Mouse (Mus musculus) cerebellum, adult 11 months (tissue): Measurements from ENCODE around the gene Cltc.
"Not testable (repeated sequence)": the region's sequence is repeated elsewhere in the genome, so short reads cannot be mapped to it uniquely, and the experiment has no call there.

Experiments used
- DNase-seq: peaks from one replicate; pipeline ENCODE4 v3.0.0; 2022

The Cltc gene

DNA sequence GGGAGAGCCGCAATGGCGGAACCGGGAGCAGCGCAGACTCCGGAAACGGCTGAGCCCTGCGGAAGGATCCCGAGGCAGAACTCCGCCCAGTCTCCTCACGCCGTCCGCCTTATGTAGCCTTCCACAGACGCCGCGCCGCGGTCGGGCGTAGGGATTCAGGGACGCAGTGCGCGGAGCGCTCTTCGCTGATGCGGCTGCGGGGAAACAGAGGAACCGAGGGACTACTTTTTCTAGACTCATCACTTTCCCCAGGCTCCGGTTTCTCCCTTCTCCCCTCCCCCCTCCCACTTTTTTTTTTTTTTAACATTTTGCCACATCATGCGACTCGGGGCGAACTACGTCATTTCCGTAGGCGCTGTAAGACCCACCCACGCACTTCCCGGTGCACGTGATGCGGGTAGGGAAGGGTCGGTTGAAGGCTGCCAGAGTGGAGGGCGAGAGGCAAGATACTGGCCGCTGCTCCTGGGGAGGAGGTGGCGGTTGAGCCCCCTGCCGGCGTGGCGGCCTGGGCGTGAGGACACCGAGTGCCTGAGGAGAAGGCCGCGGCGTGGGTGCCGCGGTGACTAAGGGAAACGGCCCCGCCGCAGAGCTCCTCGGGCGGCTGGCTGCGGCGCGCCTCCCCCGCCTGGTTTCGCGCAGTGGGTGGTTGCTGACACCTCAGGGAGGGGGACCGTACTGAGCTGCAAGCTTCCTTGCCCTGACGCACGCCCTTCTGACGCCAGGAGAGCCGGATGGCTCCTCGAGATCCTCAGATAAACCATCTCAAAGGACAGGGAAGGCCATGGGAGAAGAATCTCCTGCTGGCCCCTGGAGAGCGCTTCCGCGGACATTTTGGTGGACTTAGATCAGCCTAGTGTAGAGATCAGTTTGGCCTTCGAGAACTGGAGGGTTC is at the start of gene Cltc:
Gene Cltc (minus strand): TSS at position 86 of the 892 bp plus-strand sequence.
- peak; percentile 96 for DNase-seq

DNA sequence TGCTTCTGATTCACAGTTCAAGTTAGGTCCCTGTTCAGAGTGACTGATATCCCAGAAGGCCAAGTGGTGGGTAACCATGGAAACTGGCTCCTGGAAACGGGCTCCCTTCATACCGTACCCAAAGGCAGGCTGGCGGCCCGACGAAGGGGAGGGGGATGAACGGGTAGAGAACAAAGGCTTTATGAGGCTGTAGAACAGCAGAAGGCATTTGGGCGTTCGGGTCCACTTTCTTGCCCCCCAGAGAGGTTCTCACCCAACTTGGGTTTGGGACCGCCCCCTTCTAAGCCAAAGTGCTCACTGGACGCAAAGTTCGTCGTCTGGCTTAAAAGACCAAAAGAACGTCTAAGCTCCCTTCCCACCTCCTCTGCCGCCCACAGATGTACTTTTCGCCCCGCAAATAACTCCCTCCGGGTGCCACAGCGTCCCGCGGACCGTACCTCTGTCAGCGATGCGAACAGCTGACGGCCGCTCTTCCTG is 49.7 kb upstream of the Cltc start:
- peak; percentile 34 for DNase-seq

- DNase-seq: no peak
Observed at GRCm38 (mm10) chr11:86794161-86794560, 36.8 kb upstream of the Cltc start.

GRCm38 (mm10) chr11:86787436-86787835 is 30.1 kb upstream of the Cltc start:
- not testable (repeated sequence) for DNase-seq

DNA sequence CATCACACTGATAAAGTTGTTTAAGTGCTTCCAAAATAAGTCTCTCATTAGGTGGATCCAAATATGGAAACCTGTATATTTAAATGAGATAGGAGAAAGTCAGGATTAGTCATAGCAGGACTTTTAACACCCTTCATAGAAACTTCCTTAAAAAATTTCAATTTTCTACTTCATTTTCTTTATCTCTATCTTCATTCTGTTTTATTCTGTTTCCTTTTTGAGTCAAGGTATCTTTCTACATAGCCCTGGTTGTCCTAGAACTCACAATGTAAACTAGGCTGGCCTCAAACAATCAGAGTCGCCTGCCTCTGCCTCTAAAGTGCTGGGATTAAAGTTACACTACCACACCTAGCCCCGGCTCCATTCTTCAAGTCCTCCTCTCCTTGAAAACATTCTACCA is 28.4 kb upstream of the Cltc start:
- no peak for DNase-seq

GRCm38 (mm10) chr11:86769884-86770283 is 12.5 kb upstream of the Cltc start:
- no peak for DNase-seq

- DNase-seq: no peak
Observed at GRCm38 (mm10) chr11:86764501-86764900, 7.1 kb upstream of the Cltc start.

DNA sequence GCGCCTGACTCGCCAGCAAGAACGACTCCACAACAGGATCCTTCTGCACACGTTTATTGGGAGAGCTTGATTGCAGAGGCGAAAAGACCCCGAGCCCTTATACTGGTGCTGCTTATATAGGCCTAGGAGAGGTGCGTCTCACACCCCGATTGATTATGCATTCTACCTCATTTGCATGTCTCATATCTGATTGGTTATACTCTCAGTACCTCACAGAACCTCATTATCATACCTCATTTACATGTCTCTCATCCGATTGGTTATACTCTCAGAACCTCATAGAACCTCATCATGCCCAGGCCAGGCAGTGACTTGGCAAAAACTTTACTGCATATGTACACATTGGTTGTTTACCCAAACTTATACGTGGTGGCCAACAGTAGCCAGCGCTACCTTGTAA is 5.8 kb upstream of the Cltc start:
- DNase-seq: not testable (repeated sequence)

DNA sequence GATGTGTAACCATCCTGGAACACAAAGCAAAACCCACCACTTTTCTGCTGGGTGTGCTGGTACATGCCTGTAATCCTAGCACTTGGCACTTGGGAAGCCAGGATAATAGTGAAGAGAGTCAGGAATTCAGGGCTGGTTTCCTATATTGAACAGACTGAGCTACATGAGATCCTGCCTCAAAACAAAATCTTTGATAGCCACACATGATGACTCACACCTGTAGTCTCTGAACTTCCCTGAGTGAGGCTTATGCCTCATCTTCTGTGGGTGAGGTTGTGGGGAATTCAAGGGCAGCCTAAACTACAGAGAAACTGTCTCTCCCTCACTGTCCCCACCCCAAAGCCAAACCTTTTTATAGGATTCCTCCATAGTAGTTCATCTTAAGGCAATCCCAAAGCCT is 3.0 kb upstream of the Cltc start:
- no peak for DNase-seq

DNA sequence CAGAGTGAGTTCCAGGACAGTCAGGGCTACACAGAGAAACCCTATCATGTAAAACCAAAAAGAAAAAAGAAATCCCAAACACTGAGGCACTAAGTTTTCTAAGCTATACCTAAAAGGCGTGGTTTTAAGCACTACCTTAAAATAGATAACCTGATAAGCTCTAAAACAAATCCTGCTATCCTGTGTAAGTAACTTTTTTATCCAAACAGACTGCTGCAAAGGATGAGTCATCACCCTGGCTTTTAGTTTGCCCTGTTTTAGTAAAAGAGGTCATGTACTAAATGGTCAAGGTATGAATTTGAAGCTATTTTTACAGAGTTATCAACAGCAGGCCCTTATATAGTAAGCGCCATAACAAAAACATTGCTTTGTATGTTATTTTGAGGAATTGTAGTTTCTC is 2.5 kb upstream of the Cltc start:
- no peak for DNase-seq

GRCm38 (mm10) chr11:86759226-86759625 is 1.9 kb upstream of the Cltc start:
- no peak for DNase-seq

- DNase-seq: no peak
Observed at GRCm38 (mm10) chr11:86758559-86758958, 1.2 kb upstream of the Cltc start.

GRCm38 (mm10) chr11:86757142-86757479 is 254 bp downstream of the Cltc start:
- DNase-seq: no peak

DNA sequence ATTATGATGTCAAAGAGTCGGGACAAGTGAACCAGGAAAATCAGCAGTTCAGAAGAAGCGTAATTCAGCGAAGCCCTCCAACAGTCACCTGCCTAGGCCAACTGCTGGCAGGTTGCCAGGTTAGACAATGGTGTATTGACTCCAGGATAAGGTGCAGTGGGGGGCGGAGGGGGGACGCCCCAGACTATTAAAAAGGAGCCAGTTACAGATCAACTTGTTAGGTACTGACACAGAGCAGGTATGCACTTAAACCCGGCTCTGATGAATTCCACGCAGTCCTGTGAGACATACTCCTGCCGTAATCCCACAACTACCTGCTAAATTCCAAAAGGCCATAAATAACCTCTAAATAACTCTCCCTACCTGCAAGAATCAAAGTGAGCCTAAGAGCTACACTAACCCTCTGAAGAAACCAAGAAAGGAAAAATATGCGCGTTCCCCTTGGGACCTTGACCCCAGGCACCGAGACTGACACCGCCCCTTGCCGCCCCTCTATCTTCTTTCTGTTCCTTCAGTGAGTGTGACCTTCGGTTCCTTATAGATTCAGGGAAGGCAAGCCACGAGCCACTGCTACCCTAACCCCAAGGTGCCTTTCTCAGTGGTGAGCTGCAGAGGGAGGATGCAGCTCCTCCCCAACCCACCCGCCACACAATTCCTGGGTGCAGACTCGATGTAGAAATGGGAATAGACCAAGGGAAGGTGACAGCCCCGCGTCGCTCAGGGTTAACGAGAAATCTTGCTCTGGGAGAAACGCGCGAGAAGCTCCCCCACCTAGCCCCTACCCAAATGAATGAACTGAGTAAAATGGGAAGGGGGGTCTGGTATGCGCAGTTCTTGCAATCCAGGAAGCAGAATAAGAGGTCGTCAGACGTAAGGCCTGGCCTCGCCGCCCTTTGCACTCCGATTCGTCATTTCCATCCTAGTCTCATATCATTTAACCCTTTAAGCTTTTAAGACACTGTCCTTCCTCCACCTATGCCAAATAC is 916 bp downstream of the Cltc start:
- peak; percentile 51 for DNase-seq

- no peak for DNase-seq
Observed at GRCm38 (mm10) chr11:86752404-86752803, 5.0 kb downstream of the Cltc start.

GRCm38 (mm10) chr11:86751010-86751409 is 6.4 kb downstream of the Cltc start:
- no peak for DNase-seq

DNA sequence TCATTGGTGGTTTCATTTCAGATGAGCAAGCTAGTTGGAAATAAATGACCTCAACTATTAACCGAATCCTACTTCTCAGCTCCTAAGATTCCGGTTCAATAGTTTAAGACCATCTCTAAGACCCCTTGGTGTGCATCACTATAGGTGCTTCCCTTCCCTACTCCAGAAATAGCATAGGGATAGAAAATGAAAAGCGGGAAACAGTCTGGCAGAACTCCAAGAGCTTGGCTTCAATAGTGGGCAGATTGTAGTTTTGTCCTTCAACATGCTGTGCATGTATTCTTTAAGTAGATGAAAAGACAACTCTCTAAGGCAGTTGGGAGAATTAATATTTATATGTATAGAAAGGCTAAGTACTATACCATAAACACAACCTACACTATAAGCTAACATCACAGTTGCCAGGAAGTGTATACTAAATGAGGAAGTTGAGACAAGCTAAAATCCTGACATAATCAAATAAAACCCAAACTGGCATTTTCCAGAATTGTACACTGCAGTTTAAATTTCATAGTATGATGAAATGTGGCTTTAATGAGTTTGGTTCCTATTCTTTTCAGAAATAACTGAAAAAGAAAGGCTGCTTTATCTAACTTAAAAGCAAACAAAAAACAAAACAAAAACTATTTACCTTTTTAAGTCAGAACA is 7.5 kb downstream of the Cltc start:
- peak; percentile 24 for DNase-seq

DNA sequence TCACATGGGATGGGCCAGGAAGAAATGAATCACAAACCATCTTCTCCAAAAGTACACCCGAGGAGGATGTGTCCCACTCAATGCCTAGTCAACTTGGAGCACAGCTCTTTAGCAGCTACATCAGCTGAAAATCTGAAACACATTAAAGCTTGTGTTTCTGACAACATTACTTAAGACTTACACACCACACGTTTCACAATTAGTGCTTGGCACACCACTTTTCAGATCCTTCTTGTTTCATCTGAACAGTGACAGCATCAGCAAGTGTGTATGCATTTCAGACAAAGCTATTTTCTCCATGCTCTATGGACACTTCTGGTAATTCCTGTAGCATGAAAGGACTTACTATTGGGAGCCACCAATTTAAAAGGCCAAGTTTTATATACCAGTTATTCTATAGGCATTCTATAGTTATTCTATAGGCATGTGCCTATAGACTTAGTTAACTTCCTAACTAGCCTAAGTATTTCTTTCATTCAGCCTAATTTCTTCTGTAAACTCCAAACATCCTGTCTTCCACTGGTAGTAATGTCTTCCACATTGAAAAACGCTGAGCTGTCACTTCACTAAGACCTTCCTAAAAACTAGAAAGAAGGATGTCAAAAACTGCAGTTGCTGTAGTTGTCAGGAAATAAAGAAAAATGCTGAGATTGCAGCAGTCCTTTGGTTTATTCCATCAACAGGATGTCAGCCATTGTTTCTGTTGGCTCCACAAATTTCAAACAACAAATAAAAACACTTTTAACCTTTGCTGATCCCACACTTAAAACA is 11.5 kb downstream of the Cltc start:
- DNase-seq: no peak

- DNase-seq: no peak
Observed at GRCm38 (mm10) chr11:86742605-86743004, 14.8 kb downstream of the Cltc start.

DNA sequence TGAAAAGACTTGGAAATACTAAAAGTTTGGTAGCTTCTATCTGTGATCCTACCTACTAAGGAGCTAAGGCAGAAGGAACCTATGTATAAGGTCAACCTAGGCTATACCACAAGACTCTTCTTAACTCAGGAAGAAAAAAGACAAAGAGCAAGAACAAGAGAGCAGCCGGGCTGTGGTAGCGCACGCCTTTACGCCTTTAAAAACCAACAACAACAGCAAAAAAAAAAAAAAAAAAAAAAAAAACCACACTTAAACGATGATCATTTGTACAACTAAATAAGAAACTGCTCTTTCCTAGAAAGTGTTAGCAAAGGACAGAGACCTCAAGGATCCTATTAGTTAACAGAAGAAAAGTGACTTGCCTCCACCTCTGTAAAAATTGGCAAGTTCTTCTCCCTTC is 15.9 kb downstream of the Cltc start:
- DNase-seq: no peak

DNA sequence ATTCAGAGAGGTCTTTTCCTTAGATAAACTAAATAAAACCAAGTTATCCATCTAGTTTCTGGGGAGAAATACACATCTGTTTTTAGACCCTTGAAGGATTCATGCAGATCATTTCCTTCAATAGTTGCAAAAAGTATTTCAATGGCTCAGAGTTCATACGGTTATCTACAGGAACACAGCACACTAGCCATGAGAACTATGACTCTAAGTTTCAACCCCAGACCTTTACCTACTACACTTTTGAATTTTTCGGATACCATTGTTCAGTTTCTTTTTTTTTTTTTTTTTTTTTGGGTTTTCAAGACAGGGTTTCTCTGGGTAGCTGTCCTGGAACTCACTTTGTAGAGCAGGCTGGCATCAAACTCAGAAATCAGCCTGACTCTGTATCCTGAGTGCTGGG is 17.9 kb downstream of the Cltc start:
- no peak for DNase-seq

GRCm38 (mm10) chr11:86738956-86739355 is 18.4 kb downstream of the Cltc start:
- no peak for DNase-seq
